Mouse (Mus musculus): ENCODE results near the gene Plxdc2. TPM values are rescaled to one million over a fixed set of nuclear protein-coding genes. Genes with fewer than 3 reads are reported as not detected.

The Plxdc2 gene
- total RNA-seq, 2 experiments from 2014 or later = 29.8 to 32.3 TPM

- no peak overlapping the region for H3K4me3 ChIP-seq
- no peak overlapping the region for H3K27ac ChIP-seq
- DNase-seq (ENCODE audit: extremely low spot score in 1 of 2, low spot score in 2 of 2) = no peak
- intact Hi-C loops (cut with DNase I) = no loop called here
- no peak for TF ChIP-seq CTCF (IDR thresholded peaks at IDR 0.05)
These were observed 8.6 kb downstream of the Plxdc2 start for GRCm38 (mm10) chr2:16364749-16365148.

GRCm38 (mm10) chr2:16365830-16366401 lies 9.8 kb downstream of the Plxdc2 start:
- Histone ChIP-seq H3K27ac (no peak overlapping the region), H3K4me3 (no peak overlapping the region)
- TF ChIP-seq CTCF (IDR thresholded peaks at IDR 0.05) = no peak
- intact Hi-C loops (cut with DNase I) = no loop called here
- no peak for DNase-seq (ENCODE audit: extremely low spot score in 1 of 2, low spot score in 2 of 2)

GRCm38 (mm10) chr2:16370419-16370818 lies 14.3 kb downstream of the Plxdc2 start:
- TF ChIP-seq CTCF (IDR thresholded peaks at IDR 0.05) = no peak
- no peak for DNase-seq (ENCODE audit: extremely low spot score in 1 of 2, low spot score in 2 of 2)
- no peak overlapping the region for H3K27ac ChIP-seq
- H3K4me3 ChIP-seq = no peak overlapping the region
- intact Hi-C loops (cut with DNase I) = no loop called here

GRCm38 (mm10) chr2:16374288-16374687 lies 18.2 kb downstream of the Plxdc2 start:
- H3K27ac ChIP-seq = no peak overlapping the region
- intact Hi-C loops (cut with DNase I) = no loop called here
- H3K4me3 ChIP-seq = no peak overlapping the region
- TF ChIP-seq CTCF (IDR thresholded peaks at IDR 0.05) = no peak
- no peak for DNase-seq (ENCODE audit: extremely low spot score in 1 of 2, low spot score in 2 of 2)

GRCm38 (mm10) chr2:16386206-16386605 lies 30.1 kb downstream of the Plxdc2 start:
- Histone ChIP-seq H3K27ac (no peak overlapping the region), H3K4me3 (no peak overlapping the region)
- no peak for TF ChIP-seq CTCF (IDR thresholded peaks at IDR 0.05)
- intact Hi-C loops (cut with DNase I) = no loop called here
- DNase-seq (ENCODE audit: extremely low spot score in 1 of 2, low spot score in 2 of 2) = no peak

- TF ChIP-seq CTCF (IDR thresholded peaks at IDR 0.05) = no peak
- no peak for DNase-seq (ENCODE audit: extremely low spot score in 1 of 2, low spot score in 2 of 2)
- H3K27ac ChIP-seq = peak overlapping the region; percentile 11; the same call in 1 of the 2 replicates
- no peak overlapping the region for H3K4me3 ChIP-seq
- intact Hi-C loops (cut with DNase I) = no loop called here
These were observed 30.6 kb downstream of the Plxdc2 start for GRCm38 (mm10) chr2:16386692-16387091.

GRCm38 (mm10) chr2:16387787-16388186 lies 31.7 kb downstream of the Plxdc2 start:
- TF ChIP-seq CTCF (IDR thresholded peaks at IDR 0.05) = no peak
- DNase-seq (ENCODE audit: extremely low spot score in 1 of 2, low spot score in 2 of 2) = no peak
- no peak overlapping the region for H3K27ac ChIP-seq

GRCm38 (mm10) chr2:16397501-16397900 lies 41.4 kb downstream of the Plxdc2 start:
- no peak for TF ChIP-seq CTCF (IDR thresholded peaks at IDR 0.05)

More at GRCm38 (mm10) chr2:16387787-16388186, 31.7 kb downstream of the Plxdc2 start:
- intact Hi-C loops (cut with DNase I) = no loop called here
- no peak overlapping the region for H3K4me3 ChIP-seq

GRCm38 (mm10) chr2:16398006-16398405 lies 41.9 kb downstream of the Plxdc2 start:
- no peak for TF ChIP-seq CTCF (IDR thresholded peaks at IDR 0.05)
- H3K4me3 ChIP-seq = no peak overlapping the region

More at GRCm38 (mm10) chr2:16397501-16397900, 41.4 kb downstream of the Plxdc2 start:
- no peak overlapping the region for H3K4me3 ChIP-seq
- DNase-seq (ENCODE audit: extremely low spot score in 1 of 2, low spot score in 2 of 2) = no peak
- no peak overlapping the region for H3K27ac ChIP-seq
- intact Hi-C loops (cut with DNase I) = no loop called here

GRCm38 (mm10) chr2:16398896-16399295 lies 42.8 kb downstream of the Plxdc2 start:
- intact Hi-C loops (cut with DNase I) = no loop called here
- H3K27ac ChIP-seq = no peak overlapping the region
- TF ChIP-seq CTCF (IDR thresholded peaks at IDR 0.05) = no peak
- H3K4me3 ChIP-seq = no peak overlapping the region
- no peak for DNase-seq (ENCODE audit: extremely low spot score in 1 of 2, low spot score in 2 of 2)

More at GRCm38 (mm10) chr2:16398006-16398405, 41.9 kb downstream of the Plxdc2 start:
- no peak overlapping the region for H3K27ac ChIP-seq
- DNase-seq (ENCODE audit: extremely low spot score in 1 of 2, low spot score in 2 of 2) = no peak
- intact Hi-C loops (cut with DNase I) = no loop called here

- no peak for TF ChIP-seq CTCF (IDR thresholded peaks at IDR 0.05)
- intact Hi-C loops (cut with DNase I) = no loop called here
- Histone ChIP-seq H3K4me3 (no peak overlapping the region), H3K27ac (no peak overlapping the region)
- no peak for DNase-seq (ENCODE audit: extremely low spot score in 1 of 2, low spot score in 2 of 2)
These were observed 50.4 kb downstream of the Plxdc2 start for GRCm38 (mm10) chr2:16406508-16406907.

GRCm38 (mm10) chr2:16414340-16414976 lies 58.4 kb downstream of the Plxdc2 start:
- no peak overlapping the region for H3K4me3 ChIP-seq
- H3K27ac ChIP-seq = no peak overlapping the region
- intact Hi-C loops (cut with DNase I) = no loop called here
- DNase-seq (ENCODE audit: extremely low spot score in 1 of 2, low spot score in 2 of 2) = no peak
- no peak for TF ChIP-seq CTCF (IDR thresholded peaks at IDR 0.05)

GRCm38 (mm10) chr2:16439030-16439429 lies 82.9 kb downstream of the Plxdc2 start:
- Histone ChIP-seq H3K27ac (no peak overlapping the region), H3K4me3 (no peak overlapping the region)
- TF ChIP-seq CTCF (IDR thresholded peaks at IDR 0.05) = no peak
- intact Hi-C loops (cut with DNase I) = no loop called here
- DNase-seq (ENCODE audit: extremely low spot score in 1 of 2, low spot score in 2 of 2) = no peak

All from left cerebral cortex, adult 2 months (tissue).